Mouse (Mus musculus): Measurements from ENCODE around the gene Tcf15. TPM values are rescaled to one million over a fixed set of nuclear protein-coding genes. Genes with fewer than 3 reads are reported as not detected.

The Tcf15 gene
- polyA plus RNA-seq, 1 experiment, result 2.4 TPM

GRCm38 (mm10) chr2:152114057-152114975 lies 29.0 kb upstream of the Tcf15 start:
- 19% methylated on average over 36 of the region's 36 CpGs for WGBS
- no peak for DNase-seq
- no peak for TF ChIP-seq CTCF (IDR thresholded peaks at IDR 0.05; ENCODE audit: insufficient read depth, low read length)
- TF ChIP-seq POLR2A (IDR thresholded peaks at IDR 0.05; ENCODE audit: borderline replicate concordance, extremely low read depth, low read depth, low read length), result no peak
- Histone ChIP-seq H3K4me1 (ENCODE audit: control insufficient read depth, insufficient read depth, low read length) (no peaks in the 10 kb centered on the region), H3K4me3 (replicated peaks; ENCODE audit: extremely low read depth, low read depth, low read length) (no peak overlapping the region)

DNA sequence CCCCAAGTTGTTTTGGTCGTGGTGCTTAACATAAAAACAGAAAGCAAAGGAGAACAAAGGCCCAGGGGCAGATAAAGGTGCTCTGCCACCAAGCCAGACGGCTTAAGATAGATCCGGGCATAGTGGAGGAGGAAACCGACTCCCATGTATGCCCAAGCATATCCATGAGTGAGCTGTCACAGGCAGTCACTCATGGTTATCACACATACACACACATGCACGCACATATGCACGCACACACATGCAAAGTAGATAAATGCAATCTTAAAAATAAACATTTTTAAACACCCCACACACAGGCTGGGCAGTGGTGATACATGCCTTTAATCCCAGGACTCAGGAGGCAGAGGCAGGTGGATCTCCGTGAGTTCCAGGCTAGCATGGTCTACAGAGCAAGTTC lies 25.7 kb upstream of the Tcf15 start:
- no peak for DNase-seq
- Histone ChIP-seq H3K4me3 (replicated peaks; ENCODE audit: extremely low read depth, low read depth, low read length) (no peak overlapping the region), H3K4me1 (ENCODE audit: control insufficient read depth, insufficient read depth, low read length) (no peaks in the 10 kb centered on the region)
- WGBS, result 79% methylated on average over 7 of the region's 7 CpGs
- TF ChIP-seq POLR2A (IDR thresholded peaks at IDR 0.05; ENCODE audit: borderline replicate concordance, extremely low read depth, low read depth, low read length) (no peak), CTCF (IDR thresholded peaks at IDR 0.05; ENCODE audit: insufficient read depth, low read length) (no peak)

DNA sequence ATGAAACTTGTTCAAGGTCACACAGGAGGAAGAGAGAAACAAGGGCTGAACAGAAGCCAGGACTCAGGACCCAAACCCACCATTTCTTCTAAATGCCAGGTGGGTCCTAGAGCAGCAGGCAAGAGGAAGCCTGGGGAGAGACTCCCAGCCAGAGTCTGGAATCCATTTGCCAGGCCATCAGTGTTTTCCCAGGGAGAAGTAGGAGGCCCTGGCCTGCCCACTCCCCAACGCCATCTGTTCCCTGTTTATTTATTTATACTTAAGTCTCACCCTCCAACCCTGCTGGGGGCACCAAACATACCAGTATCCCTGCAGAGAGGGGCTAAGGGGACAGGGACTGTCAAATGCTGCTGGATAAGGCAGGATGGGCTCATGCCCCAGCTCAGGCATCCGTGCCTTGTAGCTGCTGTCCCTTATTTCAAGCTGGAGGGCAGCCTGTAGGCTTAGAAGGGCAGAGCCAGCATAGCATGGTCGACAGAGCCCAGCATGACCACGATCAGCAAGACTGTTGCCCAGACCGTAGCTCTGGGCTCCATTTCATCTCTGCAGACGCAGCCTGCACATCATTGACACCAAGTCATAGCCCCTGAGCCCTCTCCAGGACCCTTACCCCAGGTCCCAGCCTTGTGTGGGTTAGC lies 24.0 kb upstream of the Tcf15 start:
- TF ChIP-seq POLR2A (IDR thresholded peaks at IDR 0.05; ENCODE audit: borderline replicate concordance, extremely low read depth, low read depth, low read length) (no peak), CTCF (IDR thresholded peaks at IDR 0.05; ENCODE audit: insufficient read depth, low read length) (no peak)
- Histone ChIP-seq H3K4me3 (replicated peaks; ENCODE audit: extremely low read depth, low read depth, low read length) (no peak overlapping the region), H3K4me1 (ENCODE audit: control insufficient read depth, insufficient read depth, low read length) (no peaks in the 10 kb centered on the region)
- 57% methylated on average over 6 of the region's 6 CpGs for WGBS
- DNase-seq, result no peak

DNA sequence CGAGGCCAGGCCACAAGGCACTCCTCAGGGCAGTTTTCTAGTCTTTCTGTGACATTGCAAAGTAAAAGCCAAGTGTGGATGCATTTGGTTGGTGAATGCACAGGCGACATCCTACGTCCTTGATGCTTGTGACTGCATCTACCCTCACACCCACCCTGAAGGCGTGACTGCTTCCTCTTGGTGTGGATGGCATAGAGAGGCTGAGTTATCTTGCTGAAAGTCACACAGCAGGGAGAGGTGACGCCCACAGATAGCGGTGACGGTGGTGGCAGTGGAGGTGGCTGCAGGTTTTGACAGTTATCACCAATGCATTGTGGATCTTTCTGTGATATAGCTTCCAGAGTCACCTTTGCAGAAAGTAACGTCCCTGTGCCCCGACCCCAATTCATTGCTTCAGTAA lies 20.5 kb upstream of the Tcf15 start:
- WGBS, result 58% methylated on average over 9 of the region's 9 CpGs
- no peak for DNase-seq
- TF ChIP-seq POLR2A (IDR thresholded peaks at IDR 0.05; ENCODE audit: borderline replicate concordance, extremely low read depth, low read depth, low read length) (no peak), CTCF (IDR thresholded peaks at IDR 0.05; ENCODE audit: insufficient read depth, low read length) (no peak)
- Histone ChIP-seq H3K4me1 (ENCODE audit: control insufficient read depth, insufficient read depth, low read length) (no peaks in the 10 kb centered on the region), H3K4me3 (replicated peaks; ENCODE audit: extremely low read depth, low read depth, low read length) (no peak overlapping the region)

DNA sequence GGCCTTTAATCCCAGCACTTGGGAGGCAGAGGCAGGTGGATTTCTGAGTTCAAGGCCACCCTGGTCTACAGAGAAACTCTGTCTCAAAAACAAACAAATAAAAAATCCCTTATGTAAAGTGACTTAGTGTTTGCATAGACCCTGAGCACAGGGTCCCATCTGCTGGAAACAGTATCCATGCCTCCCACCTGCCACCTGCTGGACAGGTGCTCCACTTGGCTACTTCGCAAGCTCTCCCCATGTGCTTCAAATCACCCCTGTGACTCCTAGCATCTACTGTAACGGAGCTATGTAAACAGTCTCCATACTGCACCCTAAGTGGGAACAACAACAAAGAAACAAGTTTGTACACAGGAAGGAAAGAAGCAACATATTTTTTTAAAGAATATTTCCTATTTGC lies 14.8 kb upstream of the Tcf15 start:
- Histone ChIP-seq H3K4me3 (replicated peaks; ENCODE audit: extremely low read depth, low read depth, low read length) (no peak overlapping the region), H3K4me1 (ENCODE audit: control insufficient read depth, insufficient read depth, low read length) (peaks cover 4% of the 10 kb centered on the region; the same call in 1 of the 2 replicates)
- 60% methylated on average over 2 of the region's 2 CpGs for WGBS
- TF ChIP-seq POLR2A (IDR thresholded peaks at IDR 0.05; ENCODE audit: borderline replicate concordance, extremely low read depth, low read depth, low read length) (no peak), CTCF (IDR thresholded peaks at IDR 0.05; ENCODE audit: insufficient read depth, low read length) (0 out of 2 replicates have a peak, but pooled peaks have one; percentile 15)
- DNase-seq, result no peak

DNA sequence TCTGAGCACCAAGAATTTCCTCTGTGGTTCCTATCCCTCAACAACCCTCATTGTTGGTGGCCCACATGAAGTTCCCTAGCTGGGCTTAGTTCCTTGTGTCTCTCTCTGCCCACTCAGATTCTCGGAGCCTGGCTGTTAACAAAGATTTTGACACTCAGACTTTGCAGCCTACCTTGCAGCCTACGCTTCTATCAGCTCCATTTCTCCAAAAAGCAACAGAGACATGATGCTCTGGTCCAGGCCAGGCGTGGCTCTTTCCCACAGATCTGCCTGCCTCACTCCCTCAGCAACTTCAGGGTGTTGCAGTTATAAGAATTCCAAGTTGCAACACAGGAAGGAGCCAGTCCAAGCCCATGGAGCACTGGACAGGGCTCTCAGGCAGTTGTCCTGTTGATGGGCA lies 13.6 kb upstream of the Tcf15 start:
- no peak for TF ChIP-seq CTCF (IDR thresholded peaks at IDR 0.05; ENCODE audit: insufficient read depth, low read length)
- no peak for TF ChIP-seq POLR2A (IDR thresholded peaks at IDR 0.05; ENCODE audit: borderline replicate concordance, extremely low read depth, low read depth, low read length)
- 72% methylated on average over 3 of the region's 3 CpGs for WGBS
- DNase-seq, result no peak
- peaks cover 4% of the 10 kb centered on the region; the same call in 1 of the 2 replicates for H3K4me1 ChIP-seq (ENCODE audit: control insufficient read depth, insufficient read depth, low read length)
- no peak overlapping the region for H3K4me3 ChIP-seq (replicated peaks; ENCODE audit: extremely low read depth, low read depth, low read length)

DNA sequence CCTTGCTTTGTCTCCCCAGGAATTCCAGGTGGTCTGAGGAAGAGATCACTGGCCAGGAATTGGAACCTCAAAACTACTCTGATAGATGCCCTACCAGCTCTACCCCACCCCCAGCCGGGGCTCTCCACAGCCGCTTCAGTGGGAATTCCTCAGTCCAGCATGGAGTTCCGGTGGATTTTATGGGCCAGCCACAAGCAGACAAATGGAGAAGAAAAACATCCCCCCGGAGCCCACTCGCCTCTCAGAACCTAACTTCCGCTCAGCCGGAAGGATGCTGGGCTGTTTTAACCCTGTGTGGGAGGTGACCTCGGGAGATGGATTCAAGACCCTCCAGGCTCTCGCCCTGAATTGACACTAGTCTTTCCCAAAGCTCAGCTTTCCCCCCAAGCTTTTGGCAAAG lies 11.3 kb upstream of the Tcf15 start:
- no peak for DNase-seq
- no peak for TF ChIP-seq CTCF (IDR thresholded peaks at IDR 0.05; ENCODE audit: insufficient read depth, low read length)
- no peak for TF ChIP-seq POLR2A (IDR thresholded peaks at IDR 0.05; ENCODE audit: borderline replicate concordance, extremely low read depth, low read depth, low read length)
- Histone ChIP-seq H3K4me1 (ENCODE audit: control insufficient read depth, insufficient read depth, low read length) (peaks cover 4% of the 10 kb centered on the region; the same call in 1 of the 2 replicates), H3K4me3 (replicated peaks; ENCODE audit: extremely low read depth, low read depth, low read length) (no peak overlapping the region)
- WGBS, result 38% methylated on average over 9 of the region's 9 CpGs

GRCm38 (mm10) chr2:152132691-152133090 lies 10.7 kb upstream of the Tcf15 start:
- no peak for TF ChIP-seq CTCF (IDR thresholded peaks at IDR 0.05; ENCODE audit: insufficient read depth, low read length)
- TF ChIP-seq POLR2A (IDR thresholded peaks at IDR 0.05; ENCODE audit: borderline replicate concordance, extremely low read depth, low read depth, low read length), result no peak
- Histone ChIP-seq H3K4me1 (ENCODE audit: control insufficient read depth, insufficient read depth, low read length) (peaks cover 4% of the 10 kb centered on the region; the same call in 1 of the 2 replicates), H3K4me3 (replicated peaks; ENCODE audit: extremely low read depth, low read depth, low read length) (no peak overlapping the region)
- DNase-seq, result peak; percentile 20
- 29% methylated on average over 8 of the region's 8 CpGs for WGBS

DNA sequence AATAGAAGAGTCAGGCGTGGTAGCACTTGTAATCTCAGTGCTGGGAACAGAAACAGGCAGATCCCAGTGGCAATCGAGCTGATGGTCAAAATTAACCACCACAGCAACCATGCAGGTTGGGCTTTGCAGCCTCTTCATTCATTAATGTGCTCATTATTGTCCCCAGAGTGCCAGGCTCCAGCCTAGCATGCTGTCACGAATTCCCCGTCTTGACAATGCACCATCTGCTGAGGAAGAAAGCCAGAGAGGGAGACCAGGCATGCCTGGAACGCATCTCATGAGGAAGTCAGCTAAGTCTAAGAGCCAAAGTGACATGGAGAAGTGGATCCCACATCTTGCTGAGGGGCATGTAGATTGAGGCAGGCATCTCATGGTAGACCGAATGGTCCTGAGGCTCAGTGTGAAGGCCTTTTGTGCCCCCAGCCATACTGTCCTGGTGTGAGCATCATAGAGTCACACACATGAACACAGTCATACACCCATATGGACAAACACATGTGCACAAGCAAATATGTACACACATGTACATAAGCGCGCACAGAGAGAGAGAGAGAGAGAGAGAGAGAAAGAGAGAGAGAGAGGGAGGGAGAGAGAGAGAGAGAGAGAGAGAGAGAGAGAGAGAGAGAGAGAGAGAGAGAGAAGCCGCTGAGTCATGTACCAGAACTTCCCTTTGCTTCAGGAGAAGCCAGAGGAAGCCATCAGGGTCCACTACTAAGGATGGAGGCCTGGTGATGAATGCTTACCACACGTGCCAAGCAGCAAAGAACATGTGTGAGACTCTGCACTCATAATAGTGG lies 4.0 kb upstream of the Tcf15 start:
- TF ChIP-seq CTCF (IDR thresholded peaks at IDR 0.05; ENCODE audit: insufficient read depth, low read length) (no peak), POLR2A (IDR thresholded peaks at IDR 0.05; ENCODE audit: borderline replicate concordance, extremely low read depth, low read depth, low read length) (no peak)
- Histone ChIP-seq H3K4me1 (ENCODE audit: control insufficient read depth, insufficient read depth, low read length) (peaks cover 9% of the 10 kb centered on the region), H3K4me3 (replicated peaks; ENCODE audit: extremely low read depth, low read depth, low read length) (no peak overlapping the region)
- 70% methylated on average over 10 of the region's 10 CpGs for WGBS
- no peak for DNase-seq
